Comparison of ENCODE assay signal across 32 mouse cellular contexts in genomic region chr2:69912801-69913200, GRCm38 (mm10).
"Had no signal": no experiment of that assay in that cellular context is flagged by ENCODE, and none has a peak within 500 bp of the region (broad histone marks: within the 10 kb centered on the region; RNA-seq: fewer than 3 reads in every experiment).

No protein-coding gene starts in this region.

- H3K27ac ChIP-seq: limb, embryonic 10.5 days; limb, embryonic 12.5 days; limb, embryonic 13.5 days; limb, embryonic 15.5 days; liver, embryonic 13.5 days; liver, embryonic 14.5 days; liver, embryonic 15.5 days; lung, embryonic 15.5 days; macrophage; midbrain, embryonic 10.5 days; midbrain, embryonic 12.5 days; midbrain, embryonic 13.5 days; midbrain, embryonic 15.5 days; neural tube, embryonic 12.5 days; neural tube, embryonic 13.5 days had no signal

- DNase-seq: left cerebral cortex, postnatal 4 days; liver; liver, embryonic 13.5 days; liver, postnatal 0 days; lung, adult 18-20 months; lung, adult 2 months; lung, embryonic 14.5 days; lung, postnatal 10 days; lung, postnatal 14 days; lung, postnatal 36 days; lung, postnatal 4 days; midbrain, embryonic 14.5 days had no signal

- H3K4me2 ChIP-seq: limb, embryonic 12.5 days; limb, embryonic 13.5 days; limb, embryonic 15.5 days; liver, embryonic 11.5 days; liver, embryonic 13.5 days; liver, embryonic 15.5 days; lung, embryonic 14.5 days; lung, embryonic 15.5 days; midbrain, embryonic 11.5 days; midbrain, embryonic 12.5 days; midbrain, embryonic 13.5 days; midbrain, embryonic 15.5 days; neural tube, embryonic 12.5 days; neural tube, embryonic 13.5 days had no signal

- H3K9me3 ChIP-seq: limb, embryonic 10.5 days; limb, embryonic 13.5 days; limb, embryonic 15.5 days; liver, embryonic 13.5 days; liver, embryonic 15.5 days; lung, embryonic 15.5 days; megakaryocyte, embryonic 14.5 days; midbrain, embryonic 10.5 days; midbrain, embryonic 12.5 days; midbrain, embryonic 13.5 days; midbrain, embryonic 15.5 days; neural tube, embryonic 12.5 days; neural tube, embryonic 13.5 days had no signal

- H3K9ac ChIP-seq: limb, embryonic 12.5 days; limb, embryonic 13.5 days; limb, embryonic 15.5 days; liver, embryonic 13.5 days; liver, embryonic 14.5 days; liver, embryonic 15.5 days; liver, postnatal 0 days; lung, embryonic 14.5 days; lung, embryonic 15.5 days; midbrain, embryonic 12.5 days; midbrain, embryonic 13.5 days; midbrain, embryonic 15.5 days; neural tube, embryonic 12.5 days; neural tube, embryonic 13.5 days had no signal

- ATAC-seq: liver, postnatal 0 days; lung, postnatal 0 days; midbrain, embryonic 13.5 days; midbrain, embryonic 15.5 days; midbrain, embryonic 16.5 days had no signal

- H3K4me3 ChIP-seq: limb, embryonic 10.5 days; limb, embryonic 12.5 days; limb, embryonic 13.5 days; limb, embryonic 15.5 days; liver, embryonic 13.5 days; liver, embryonic 15.5 days; lung, embryonic 15.5 days; megakaryocyte, embryonic 14.5 days; midbrain, embryonic 10.5 days; midbrain, embryonic 12.5 days; midbrain, embryonic 13.5 days; midbrain, embryonic 15.5 days; myocyte; neural tube, embryonic 12.5 days; neural tube, embryonic 13.5 days had no signal

- H3K4me1 ChIP-seq: limb, embryonic 10.5 days; limb, embryonic 12.5 days; limb, embryonic 13.5 days; limb, embryonic 15.5 days; liver, embryonic 15.5 days; lung, embryonic 15.5 days; midbrain, embryonic 12.5 days; midbrain, embryonic 15.5 days; neural tube, embryonic 12.5 days; neural tube, embryonic 13.5 days had no signal

- H3K27me3 ChIP-seq: limb, embryonic 12.5 days; limb, embryonic 13.5 days; limb, embryonic 15.5 days; liver, embryonic 13.5 days; liver, embryonic 15.5 days; lung, embryonic 15.5 days; megakaryocyte, embryonic 14.5 days; midbrain, embryonic 12.5 days; midbrain, embryonic 13.5 days; midbrain, embryonic 15.5 days; neural tube, embryonic 12.5 days; neural tube, embryonic 13.5 days had no signal
